Mouse (Mus musculus): ENCODE data around the gene S1pr2. TPM values are rescaled to one million over a fixed set of nuclear protein-coding genes. Genes with fewer than 3 reads are reported as not detected.

S1pr2 gene
- polyA plus RNA-seq, 1 experiment: 32.1 TPM

DNA sequence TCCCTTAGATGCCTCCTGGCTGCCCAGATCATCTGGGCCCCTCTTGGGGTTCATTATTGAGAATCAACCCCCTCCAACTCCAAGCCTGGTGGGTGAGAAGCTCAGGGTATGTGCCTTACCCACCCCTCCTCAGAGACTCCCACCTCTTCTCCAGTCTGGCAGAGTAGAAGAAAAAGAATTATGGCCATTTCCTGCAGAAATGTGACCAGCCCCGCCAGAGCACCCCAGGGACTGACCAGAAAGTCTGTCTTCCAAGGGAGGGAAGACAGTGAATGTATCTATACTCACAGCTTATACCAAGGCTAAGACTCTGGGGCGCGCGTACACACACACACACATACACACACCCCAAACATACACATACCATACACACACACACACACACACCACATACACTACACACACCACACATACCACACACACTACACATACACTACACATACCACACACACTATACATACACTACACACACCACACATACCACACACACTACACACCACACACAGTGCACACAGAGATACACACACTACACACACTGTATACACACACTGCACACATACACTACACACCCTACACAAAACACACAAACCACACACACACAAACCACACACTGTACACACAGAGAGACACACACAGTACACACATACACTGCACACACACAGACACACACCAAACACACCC is 3.4 kb downstream of the S1pr2 start:
- H3K4me1 ChIP-seq (ENCODE audit: control insufficient read depth, insufficient read depth, low read length): peaks cover 21% of the 10 kb centered on the region
- peak overlapping the region; percentile 4 for H3K4me3 ChIP-seq (replicated peaks; ENCODE audit: extremely low read depth, low read depth, low read length)
- DNase-seq: no peak
- TF ChIP-seq POLR2A (IDR thresholded peaks at IDR 0.05; ENCODE audit: borderline replicate concordance, extremely low read depth, low read depth, low read length) (no peak), CTCF (IDR thresholded peaks at IDR 0.05; ENCODE audit: insufficient read depth, low read length) (no peak)
- 69% methylated on average over 4 of the region's 4 CpGs for WGBS

DNA sequence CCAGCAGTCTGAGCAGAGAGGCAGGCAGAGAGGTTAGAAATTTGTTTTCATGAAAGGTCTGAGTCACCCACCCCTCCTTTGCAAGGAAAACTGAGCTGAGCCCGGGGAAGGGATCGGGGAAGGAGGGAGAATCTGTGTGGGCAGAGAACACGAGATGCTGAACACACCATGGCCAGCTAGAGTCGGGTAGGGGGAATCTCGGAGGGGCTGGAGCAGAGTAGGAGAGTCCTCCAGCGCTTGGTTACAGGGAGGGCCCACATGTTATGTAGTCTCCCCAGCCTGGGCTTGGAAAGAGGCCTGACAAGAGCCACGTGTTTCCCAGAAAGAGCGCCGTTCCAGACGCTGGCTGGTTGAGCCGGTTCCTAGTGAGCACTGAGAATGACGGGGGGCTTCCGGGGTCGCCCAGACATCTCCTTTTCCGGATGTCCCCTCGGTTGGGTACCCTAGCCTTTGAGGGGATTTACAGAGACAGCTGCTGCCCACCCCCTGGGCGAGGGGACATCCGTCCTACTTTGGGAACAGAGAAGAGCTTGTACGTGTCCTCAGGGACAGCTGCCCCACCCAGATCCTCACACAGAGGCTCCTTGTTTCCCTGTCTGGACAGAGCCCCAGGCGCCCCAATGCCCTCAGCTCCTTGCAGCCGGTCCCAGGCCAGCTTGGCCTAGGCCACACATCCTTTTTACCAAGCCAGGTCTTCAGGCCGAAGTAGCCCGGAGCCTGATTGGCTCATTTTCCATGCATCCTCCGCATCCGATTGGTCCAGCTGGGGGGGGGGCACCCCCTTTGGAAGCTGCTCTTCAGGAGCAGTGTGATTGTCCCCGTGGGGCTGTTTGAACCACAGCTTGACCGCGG is 4.2 kb downstream of the S1pr2 start:
- 42% methylated on average over 28 of the region's 28 CpGs for WGBS
- peak; percentile 51 for DNase-seq
- H3K4me1 ChIP-seq (ENCODE audit: control insufficient read depth, insufficient read depth, low read length): peaks cover 21% of the 10 kb centered on the region
- H3K4me3 ChIP-seq (replicated peaks; ENCODE audit: extremely low read depth, low read depth, low read length): peak overlapping the region; percentile 21
- TF ChIP-seq POLR2A (IDR thresholded peaks at IDR 0.05; ENCODE audit: borderline replicate concordance, extremely low read depth, low read depth, low read length): no peak
- no peak for TF ChIP-seq CTCF (IDR thresholded peaks at IDR 0.05; ENCODE audit: insufficient read depth, low read length)

DNA sequence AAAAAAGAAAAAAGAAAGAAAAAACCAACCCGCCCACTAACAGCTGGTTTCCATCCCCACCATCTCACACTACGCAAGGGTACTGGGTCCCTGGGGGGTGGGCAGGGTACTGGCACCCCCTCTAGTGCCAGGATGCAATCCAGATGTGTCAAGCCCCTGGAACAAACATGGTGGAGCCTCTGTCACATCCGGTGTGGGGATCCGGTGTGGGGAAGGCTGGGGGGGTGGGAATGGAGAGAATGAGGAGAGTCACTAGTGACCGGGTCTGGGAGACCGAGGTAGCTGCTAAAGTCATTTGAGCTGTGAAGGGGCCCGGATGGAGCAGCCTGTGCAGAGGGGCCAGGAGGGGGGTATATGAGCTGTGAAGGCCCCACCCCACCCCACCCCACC is 4.8 kb downstream of the S1pr2 start:
- Histone ChIP-seq H3K4me3 (replicated peaks; ENCODE audit: extremely low read depth, low read depth, low read length) (no peak overlapping the region), H3K4me1 (ENCODE audit: control insufficient read depth, insufficient read depth, low read length) (peaks cover 17% of the 10 kb centered on the region)
- no peak for DNase-seq
- TF ChIP-seq CTCF (IDR thresholded peaks at IDR 0.05; ENCODE audit: insufficient read depth, low read length): no peak
- TF ChIP-seq POLR2A (IDR thresholded peaks at IDR 0.05; ENCODE audit: borderline replicate concordance, extremely low read depth, low read depth, low read length): no peak
- WGBS: 50% methylated on average over 7 of the region's 7 CpGs

DNA sequence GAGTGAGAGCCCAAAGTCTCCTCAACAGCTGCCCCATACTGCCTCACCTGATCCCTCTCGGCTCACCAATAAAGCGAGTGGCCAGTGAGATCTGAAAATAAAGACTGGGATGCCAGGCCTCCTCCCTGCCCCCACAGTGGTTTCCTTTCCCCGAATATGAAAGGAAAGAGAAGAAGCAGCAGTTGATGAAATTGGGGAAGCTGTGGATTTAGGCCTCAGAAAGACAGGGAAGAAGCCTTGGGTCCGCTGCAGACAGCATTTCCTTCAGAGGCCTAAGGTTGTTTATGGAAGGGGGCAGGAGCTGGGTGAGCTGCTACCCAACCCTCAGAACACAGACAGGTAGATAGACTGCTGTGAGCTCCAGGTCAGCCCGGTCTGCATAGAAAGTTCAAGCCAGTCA is 9.8 kb downstream of the S1pr2 start:
- Histone ChIP-seq H3K4me3 (replicated peaks; ENCODE audit: extremely low read depth, low read depth, low read length) (no peak overlapping the region), H3K4me1 (ENCODE audit: control insufficient read depth, insufficient read depth, low read length) (no peaks in the 10 kb centered on the region)
- TF ChIP-seq CTCF (IDR thresholded peaks at IDR 0.05; ENCODE audit: insufficient read depth, low read length) (no peak), POLR2A (IDR thresholded peaks at IDR 0.05; ENCODE audit: borderline replicate concordance, extremely low read depth, low read depth, low read length) (no peak)
- DNase-seq: no peak
- 64% methylated on average over 5 of the region's 5 CpGs for WGBS

DNA sequence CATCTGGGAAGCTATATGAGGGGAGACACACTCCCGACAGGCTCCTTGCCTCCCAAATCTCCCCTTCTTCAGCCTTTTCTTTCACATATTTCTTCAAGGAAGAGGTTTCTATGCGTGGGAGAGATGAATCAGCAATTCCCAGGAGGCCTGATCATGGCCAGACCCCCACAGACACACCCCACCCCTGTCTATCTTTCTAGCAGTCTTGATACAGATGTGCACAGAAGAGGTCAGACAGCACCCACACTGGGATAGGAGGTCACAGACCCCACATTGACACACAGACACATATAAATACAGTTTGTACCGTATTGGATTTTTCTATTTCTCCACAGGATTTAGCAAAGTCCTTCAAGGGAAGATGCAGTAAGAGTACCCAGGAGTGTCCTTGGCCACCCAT is 10.6 kb downstream of the S1pr2 start:
- Histone ChIP-seq H3K4me1 (ENCODE audit: control insufficient read depth, insufficient read depth, low read length) (no peaks in the 10 kb centered on the region), H3K4me3 (replicated peaks; ENCODE audit: extremely low read depth, low read depth, low read length) (no peak overlapping the region)
- TF ChIP-seq POLR2A (IDR thresholded peaks at IDR 0.05; ENCODE audit: borderline replicate concordance, extremely low read depth, low read depth, low read length): no peak
- TF ChIP-seq CTCF (IDR thresholded peaks at IDR 0.05; ENCODE audit: insufficient read depth, low read length): no peak
- no peak for DNase-seq
- WGBS: 76% methylated on average over 3 of the region's 3 CpGs

DNA sequence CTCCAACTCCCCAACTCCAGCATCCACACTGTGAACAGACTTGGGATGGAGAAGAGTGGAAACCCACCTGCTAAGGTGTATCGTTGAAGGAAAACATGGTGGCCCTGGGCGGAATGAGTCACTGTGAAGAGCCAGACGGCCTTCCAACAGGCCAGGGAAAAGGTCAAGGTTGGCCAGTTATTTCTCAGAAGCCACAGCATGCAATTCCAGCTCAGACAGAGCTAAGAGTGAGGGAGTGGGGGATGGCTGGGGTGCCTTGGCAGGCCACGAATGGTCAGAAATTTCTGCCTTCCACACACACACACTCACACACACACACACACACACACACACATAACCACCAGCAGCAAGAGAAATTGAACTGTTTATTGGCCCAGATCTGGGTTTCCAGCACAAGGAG is 11.0 kb downstream of the S1pr2 start:
- TF ChIP-seq CTCF (IDR thresholded peaks at IDR 0.05; ENCODE audit: insufficient read depth, low read length) (no peak), POLR2A (IDR thresholded peaks at IDR 0.05; ENCODE audit: borderline replicate concordance, extremely low read depth, low read depth, low read length) (no peak)
- Histone ChIP-seq H3K4me1 (ENCODE audit: control insufficient read depth, insufficient read depth, low read length) (no peaks in the 10 kb centered on the region), H3K4me3 (replicated peaks; ENCODE audit: extremely low read depth, low read depth, low read length) (no peak overlapping the region)
- 74% methylated on average over 4 of the region's 4 CpGs for WGBS
- no peak for DNase-seq

DNA sequence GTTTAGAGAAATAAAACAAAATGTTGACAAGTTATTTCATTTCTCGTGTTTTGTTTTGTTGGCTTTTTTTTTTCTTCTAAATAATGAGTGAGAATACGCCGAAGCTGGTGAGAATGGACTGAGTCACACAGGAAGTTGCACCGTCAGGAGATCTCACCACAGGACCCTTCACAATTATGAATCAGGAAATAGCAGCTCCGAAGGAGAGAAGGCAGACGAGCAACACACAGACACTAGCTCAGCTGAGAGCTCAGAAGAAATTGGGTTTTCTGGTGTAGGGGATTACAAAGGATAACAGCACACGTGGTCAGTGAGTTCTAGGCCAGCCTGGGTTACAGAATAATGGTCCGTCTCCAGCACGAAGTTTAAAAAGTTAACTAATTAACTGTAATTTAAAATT is 15.0 kb downstream of the S1pr2 start:
- 45% methylated on average over 9 of the region's 9 CpGs for WGBS
- TF ChIP-seq CTCF (IDR thresholded peaks at IDR 0.05; ENCODE audit: insufficient read depth, low read length): no peak
- no peak for TF ChIP-seq POLR2A (IDR thresholded peaks at IDR 0.05; ENCODE audit: borderline replicate concordance, extremely low read depth, low read depth, low read length)
- Histone ChIP-seq H3K4me1 (ENCODE audit: control insufficient read depth, insufficient read depth, low read length) (no peaks in the 10 kb centered on the region), H3K4me3 (replicated peaks; ENCODE audit: extremely low read depth, low read depth, low read length) (no peak overlapping the region)
- DNase-seq: no peak

DNA sequence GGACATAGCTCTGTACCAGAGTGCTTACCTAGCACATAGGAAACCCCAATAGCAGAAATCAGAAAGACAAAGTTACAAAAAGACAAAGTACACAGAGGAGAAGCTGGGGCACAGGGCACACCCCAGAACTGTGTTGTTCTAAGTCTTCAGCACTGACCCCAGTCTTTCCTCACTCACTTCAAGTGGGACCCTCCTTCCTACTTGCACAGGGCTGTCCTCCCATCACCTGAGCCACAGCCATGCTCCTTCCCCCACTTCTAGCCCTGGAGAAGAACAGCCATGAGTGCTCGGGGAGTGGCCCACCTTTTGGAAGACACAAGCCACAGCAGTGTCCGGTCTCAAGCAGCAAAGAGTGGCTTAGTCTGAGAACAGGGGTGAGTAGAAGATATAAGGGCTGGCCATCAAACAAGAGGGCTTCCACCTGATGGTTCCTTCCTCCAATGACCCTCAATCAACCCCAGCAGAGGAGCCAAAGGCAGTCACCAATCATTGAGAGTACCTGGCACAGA is 17.1 kb downstream of the S1pr2 start, which contains the start of gene Dnmt1:
Gene Dnmt1 (minus strand): TSS at position 459 of the 509 bp plus-strand sequence.
- WGBS: 77% methylated on average over 2 of the region's 2 CpGs

DNA sequence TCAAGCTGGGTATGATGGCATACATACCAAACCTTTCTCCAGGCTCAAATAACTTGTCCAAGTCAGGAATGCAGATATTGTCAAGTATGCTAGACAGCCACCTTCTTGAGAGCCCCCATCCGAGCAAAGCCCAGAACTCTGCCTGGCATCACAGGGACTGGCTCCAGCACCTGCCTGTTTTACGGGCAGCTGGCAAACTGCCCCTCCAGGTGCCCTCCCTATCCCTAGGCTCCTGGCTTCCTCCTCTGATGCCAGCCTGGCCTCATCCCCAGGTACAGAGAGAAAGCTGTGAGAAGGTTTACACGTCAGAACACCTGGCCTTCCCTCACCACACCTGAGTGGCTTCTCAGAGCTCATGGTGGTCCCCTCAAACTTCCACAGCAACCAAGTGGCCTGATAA is 19.6 kb downstream of the S1pr2 start:
- no peak for DNase-seq
- no peak overlapping the region for H3K4me3 ChIP-seq (replicated peaks; ENCODE audit: extremely low read depth, low read depth, low read length)
- TF ChIP-seq CTCF (IDR thresholded peaks at IDR 0.05; ENCODE audit: insufficient read depth, low read length) (no peak), POLR2A (IDR thresholded peaks at IDR 0.05; ENCODE audit: borderline replicate concordance, extremely low read depth, low read depth, low read length) (no peak)
- WGBS: 65% methylated on average over 3 of the region's 3 CpGs
- H3K4me1 ChIP-seq (ENCODE audit: control insufficient read depth, insufficient read depth, low read length): 0 out of 2 replicates have a peak, but pooled peaks cover 2% of the 10 kb centered on the region

More for the DNA sequence above, 17.1 kb downstream of the S1pr2 start, which contains the start of gene Dnmt1:
- Histone ChIP-seq H3K4me3 (replicated peaks; ENCODE audit: extremely low read depth, low read depth, low read length) (no peak within 1 kb of the TSS), H3K4me1 (ENCODE audit: control insufficient read depth, insufficient read depth, low read length) (no peaks in the 10 kb centered on the region)
- no peak for DNase-seq
- TF ChIP-seq POLR2A (IDR thresholded peaks at IDR 0.05; ENCODE audit: borderline replicate concordance, extremely low read depth, low read depth, low read length): no peak
- no peak for TF ChIP-seq CTCF (IDR thresholded peaks at IDR 0.05; ENCODE audit: insufficient read depth, low read length)
